Mouse (Mus musculus) mature B cell (primary cell): ENCODE measurements around the gene Pcyt2.

Experiments used
- in situ Hi-C: fragments of 300-500 bp; cut with MboI; formaldehyde crosslinking; loops from 2 replicates; pipeline ENCODE4 v1.14.3; 2019

The Pcyt2 gene

GRCm38 (mm10) chr11:120617519-120618112, at the start of gene Pcyt2:
Gene Pcyt2, minus strand, starts transcription at chr11:120617936.
- in situ Hi-C loops = no loop called here

GRCm38 (mm10) chr11:120666617-120667016, 48.9 kb upstream of the Pcyt2 start:
- in situ Hi-C loops = no loop called here

- in situ Hi-C loops = no loop called here
Measured at GRCm38 (mm10) chr11:120665406-120665805, 47.7 kb upstream of the Pcyt2 start.

- in situ Hi-C loops = no loop called here
Measured at GRCm38 (mm10) chr11:120663714-120664113, 46.0 kb upstream of the Pcyt2 start.

- in situ Hi-C loops = no loop called here
Measured at GRCm38 (mm10) chr11:120662759-120663158, 45.0 kb upstream of the Pcyt2 start.

- in situ Hi-C loops = no loop called here
Measured at GRCm38 (mm10) chr11:120661076-120661460, 43.3 kb upstream of the Pcyt2 start, which contains the start of gene Notum. Gene Notum, minus strand, starts transcription at chr11:120661175.

- in situ Hi-C loops = no loop called here
Measured at GRCm38 (mm10) chr11:120660301-120661075, 42.8 kb upstream of the Pcyt2 start.

GRCm38 (mm10) chr11:120659509-120660300, 42.0 kb upstream of the Pcyt2 start:
- in situ Hi-C loops = no loop called here

- in situ Hi-C loops = no loop called here
Measured at GRCm38 (mm10) chr11:120658876-120659410, 41.2 kb upstream of the Pcyt2 start.

GRCm38 (mm10) chr11:120657301-120657700, 39.6 kb upstream of the Pcyt2 start:
- in situ Hi-C loops = no loop called here

- in situ Hi-C loops = no loop called here
Measured at GRCm38 (mm10) chr11:120654741-120655140, 37.0 kb upstream of the Pcyt2 start.

GRCm38 (mm10) chr11:120651872-120652271, 34.1 kb upstream of the Pcyt2 start:
- in situ Hi-C loops = no loop called here

- in situ Hi-C loops = no loop called here
Measured at GRCm38 (mm10) chr11:120648001-120648476, 30.3 kb upstream of the Pcyt2 start, which contains the start of gene Myadml2. Gene Myadml2, minus strand, starts transcription at chr11:120648158.

- in situ Hi-C loops = no loop called here
Measured at GRCm38 (mm10) chr11:120647047-120647830, 29.5 kb upstream of the Pcyt2 start.

- in situ Hi-C loops = no loop called here
Measured at GRCm38 (mm10) chr11:120643601-120643987, 25.9 kb upstream of the Pcyt2 start, which contains the start of gene Pycr1. Gene Pycr1, minus strand, starts transcription at chr11:120643769.

- in situ Hi-C loops = no loop called here
Measured at GRCm38 (mm10) chr11:120642939-120643600, 25.3 kb upstream of the Pcyt2 start.

GRCm38 (mm10) chr11:120641869-120642268, 24.1 kb upstream of the Pcyt2 start:
- in situ Hi-C loops = no loop called here

- in situ Hi-C loops = no loop called here
Measured at GRCm38 (mm10) chr11:120641255-120641654, 23.5 kb upstream of the Pcyt2 start.

- in situ Hi-C loops = loop anchor here (5.0 kb wide), 1 partner anchor 37 kb away; the partner anchor contains the start of gene Aspscr1
Measured at GRCm38 (mm10) chr11:120634810-120635209, 17.1 kb upstream of the Pcyt2 start.
